Mouse (Mus musculus): Measurements from ENCODE around the gene 4933411K16Rik.
"Not testable (repeated sequence)": the region's sequence is repeated elsewhere in the genome, so short reads cannot be mapped to it uniquely, and the experiment has no call there.

Gene 4933411K16Rik

DNA sequence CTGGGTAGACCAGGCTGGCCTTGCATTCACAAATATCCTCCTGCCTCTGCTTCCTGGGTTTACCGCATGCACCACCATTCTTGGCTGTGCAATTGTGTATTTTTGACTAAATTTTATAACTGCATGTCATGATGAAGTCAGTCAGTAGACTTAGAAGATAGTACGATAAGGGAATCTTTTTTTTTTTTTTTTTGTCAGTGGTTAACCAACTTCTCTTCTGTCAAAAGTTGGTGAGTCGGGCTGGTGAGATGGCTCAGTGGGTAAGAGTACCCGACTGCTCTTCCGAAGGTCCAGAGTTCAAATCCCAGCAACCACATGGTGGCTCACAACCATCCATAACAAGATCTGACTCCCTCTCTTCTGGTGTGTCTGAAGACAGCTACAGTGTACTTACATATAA, 29.6 kb downstream of the 4933411K16Rik start:
- DNase-seq = not testable (repeated sequence)

DNA sequence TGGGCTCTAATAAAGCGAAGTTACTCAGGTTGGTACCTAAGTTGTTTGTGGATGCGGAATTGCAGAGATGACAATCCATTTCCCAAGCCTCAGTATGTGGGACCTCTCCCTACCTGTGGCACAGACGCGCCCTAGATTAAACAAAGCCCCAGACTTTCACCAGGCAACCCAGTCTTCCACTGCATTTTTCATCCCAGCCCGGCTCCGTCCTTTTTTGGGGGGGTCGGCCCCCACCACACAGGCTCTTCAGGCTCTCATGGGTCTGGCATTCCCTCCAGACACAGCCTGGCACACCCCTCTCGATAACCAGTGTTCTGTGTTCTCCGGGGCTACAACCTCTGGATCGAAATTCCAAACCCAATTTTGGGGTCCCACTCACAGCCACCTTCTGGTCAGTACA, 33.6 kb downstream of the 4933411K16Rik start:
- DNase-seq = no peak

DNA sequence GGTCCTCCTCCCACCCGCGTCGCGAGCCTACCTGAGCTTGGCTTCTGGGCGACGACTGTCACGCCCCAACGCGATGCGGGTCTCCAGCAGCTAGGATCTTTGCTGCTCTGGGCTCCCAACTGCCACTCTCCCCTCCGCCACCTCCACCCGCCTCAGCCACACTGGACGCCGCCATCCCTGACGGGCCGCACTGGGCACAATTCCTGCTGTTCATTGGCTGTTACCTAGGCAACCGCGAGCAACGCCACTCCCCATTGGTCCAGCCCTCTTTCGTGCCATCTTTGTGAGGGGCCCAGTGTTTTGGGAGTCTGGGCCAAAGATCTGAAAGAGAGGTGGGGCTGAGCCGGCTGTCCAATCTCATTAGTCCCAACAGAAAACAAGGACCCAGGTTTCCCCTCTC, 34.1 kb downstream of the 4933411K16Rik start, which contains the start of gene Morn4:
TSS of gene Morn4 (minus strand) at position 192 of the 400 bp plus-strand sequence.
- peak; percentile 92 for DNase-seq

DNA sequence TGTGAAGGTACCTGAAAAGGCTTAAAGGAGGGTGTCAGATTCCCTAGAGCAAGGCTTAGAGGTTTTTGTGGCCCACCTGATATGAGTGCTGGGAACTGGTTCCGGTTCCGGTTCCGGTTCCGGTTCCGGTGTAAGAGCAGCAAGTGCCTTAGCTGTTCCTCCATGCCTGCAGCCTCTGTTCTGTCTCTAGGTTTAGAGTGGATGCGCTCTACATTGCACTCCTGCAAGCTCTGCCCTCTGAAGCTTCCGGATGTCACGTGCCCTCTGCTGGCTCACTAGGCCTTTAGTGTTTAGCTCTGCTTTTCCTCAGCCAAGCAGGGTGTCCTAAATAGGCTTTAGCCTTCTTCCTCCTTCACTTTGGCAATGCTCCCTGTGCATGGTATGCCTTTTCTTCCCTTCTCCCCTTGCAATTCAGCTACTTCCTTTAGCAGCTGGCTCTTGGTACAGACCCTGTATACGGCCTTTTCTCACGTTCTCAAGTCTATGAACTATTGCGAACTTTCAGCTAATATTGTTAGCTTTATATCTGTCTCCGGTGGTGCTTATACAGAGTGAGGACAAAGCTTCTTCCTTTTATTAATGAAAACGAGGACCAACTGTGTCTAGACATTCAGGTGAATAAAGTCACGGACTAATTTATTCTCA, 37.2 kb downstream of the 4933411K16Rik start:
- peak; percentile 52 for DNase-seq

DNA sequence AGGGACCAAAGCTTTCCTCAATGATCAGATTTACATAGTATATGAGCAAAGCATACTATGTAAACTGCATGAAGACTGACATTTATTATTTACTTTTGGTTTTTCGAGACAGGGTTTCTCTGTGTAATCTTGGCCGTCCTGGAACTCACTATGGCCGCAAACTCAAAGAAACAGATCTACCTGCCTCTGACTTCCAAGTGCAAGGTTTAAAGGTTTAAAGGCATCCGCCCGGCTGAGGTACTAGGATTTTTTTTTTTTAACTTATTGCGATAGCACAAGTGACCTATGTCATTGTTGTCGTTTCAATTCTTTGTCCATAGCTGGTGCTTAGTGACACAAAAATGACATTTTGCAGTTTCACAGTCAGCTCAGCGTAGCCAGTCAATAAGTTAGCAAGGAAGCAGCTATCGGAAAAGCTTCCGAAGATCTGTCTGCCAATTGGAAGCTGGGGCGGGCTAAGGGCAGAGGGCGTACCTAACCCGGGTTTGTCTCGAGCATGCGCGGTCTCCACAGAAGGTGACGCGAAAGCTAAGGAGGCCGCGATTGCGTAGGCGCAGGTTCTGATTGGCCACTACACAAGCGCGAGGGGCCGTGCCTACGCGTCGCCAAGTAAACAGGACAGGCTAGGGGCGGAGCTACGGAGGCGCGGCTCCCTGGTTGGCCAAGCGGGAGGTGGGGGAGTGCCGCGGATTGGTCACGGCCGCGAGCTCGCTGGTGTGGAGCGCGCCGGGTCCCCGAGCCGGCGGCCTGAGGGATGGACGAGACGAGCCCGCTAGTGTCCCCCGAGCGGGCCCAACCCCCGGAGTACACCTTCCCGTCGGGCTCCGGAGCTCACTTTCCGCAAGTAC, 37.9 kb downstream of the 4933411K16Rik start, which contains the start of gene Pi4k2a:
TSS of gene Pi4k2a (plus strand) at position 723 of the 848 bp plus-strand sequence.
- peak; percentile 99 for DNase-seq

DNA sequence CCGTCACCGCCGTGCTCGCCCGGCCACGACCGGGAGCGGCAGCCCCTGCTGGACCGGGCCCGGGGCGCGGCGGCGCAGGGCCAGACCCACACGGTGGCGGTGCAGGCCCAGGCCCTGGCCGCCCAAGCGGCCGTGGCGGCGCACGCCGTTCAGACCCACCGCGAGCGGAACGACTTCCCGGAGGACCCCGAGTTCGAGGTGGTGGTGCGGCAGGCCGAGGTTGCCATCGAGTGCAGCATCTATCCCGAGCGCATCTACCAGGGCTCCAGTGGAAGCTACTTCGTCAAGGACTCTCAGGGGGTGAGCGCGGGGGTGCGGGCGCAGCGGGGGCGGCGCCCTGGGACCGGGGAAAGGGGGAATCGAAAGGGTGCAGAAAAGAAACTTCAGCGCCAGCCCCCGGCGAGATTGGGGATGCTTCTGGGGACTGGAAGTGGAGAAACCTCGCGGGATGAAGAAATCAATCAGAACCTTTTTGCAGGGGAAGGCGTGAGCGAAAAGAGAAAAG, 38.6 kb downstream of the 4933411K16Rik start:
- DNase-seq = peak; percentile 35

DNA sequence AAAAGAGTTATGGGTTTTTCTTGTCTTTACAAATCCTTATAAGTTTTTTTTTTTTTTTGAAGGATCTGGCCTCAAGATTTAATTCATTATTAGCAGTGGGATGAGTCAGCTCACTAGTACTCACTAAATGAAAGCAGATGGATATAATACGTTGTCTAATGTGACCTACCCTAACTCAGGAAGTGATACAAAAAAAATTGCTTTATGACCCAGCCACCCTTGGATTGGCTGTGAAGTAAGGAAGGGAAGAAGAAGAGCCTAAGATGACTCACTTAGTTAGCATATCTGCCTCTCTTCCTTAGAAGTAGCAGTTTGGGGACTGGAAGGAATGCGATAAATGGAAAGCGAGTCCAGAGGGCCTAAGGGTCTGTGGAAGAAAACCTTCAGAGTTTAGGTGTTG, 47.4 kb downstream of the 4933411K16Rik start:
- no peak for DNase-seq
